Mouse (Mus musculus): ENCODE data around the gene Arhgef39. TPM values are rescaled to one million over a fixed set of nuclear protein-coding genes. Genes with fewer than 3 reads are reported as not detected.

The Arhgef39 gene
- total RNA-seq (2023): 10 to 100 TPM; 31.2 to 32.1 TPM

DNA sequence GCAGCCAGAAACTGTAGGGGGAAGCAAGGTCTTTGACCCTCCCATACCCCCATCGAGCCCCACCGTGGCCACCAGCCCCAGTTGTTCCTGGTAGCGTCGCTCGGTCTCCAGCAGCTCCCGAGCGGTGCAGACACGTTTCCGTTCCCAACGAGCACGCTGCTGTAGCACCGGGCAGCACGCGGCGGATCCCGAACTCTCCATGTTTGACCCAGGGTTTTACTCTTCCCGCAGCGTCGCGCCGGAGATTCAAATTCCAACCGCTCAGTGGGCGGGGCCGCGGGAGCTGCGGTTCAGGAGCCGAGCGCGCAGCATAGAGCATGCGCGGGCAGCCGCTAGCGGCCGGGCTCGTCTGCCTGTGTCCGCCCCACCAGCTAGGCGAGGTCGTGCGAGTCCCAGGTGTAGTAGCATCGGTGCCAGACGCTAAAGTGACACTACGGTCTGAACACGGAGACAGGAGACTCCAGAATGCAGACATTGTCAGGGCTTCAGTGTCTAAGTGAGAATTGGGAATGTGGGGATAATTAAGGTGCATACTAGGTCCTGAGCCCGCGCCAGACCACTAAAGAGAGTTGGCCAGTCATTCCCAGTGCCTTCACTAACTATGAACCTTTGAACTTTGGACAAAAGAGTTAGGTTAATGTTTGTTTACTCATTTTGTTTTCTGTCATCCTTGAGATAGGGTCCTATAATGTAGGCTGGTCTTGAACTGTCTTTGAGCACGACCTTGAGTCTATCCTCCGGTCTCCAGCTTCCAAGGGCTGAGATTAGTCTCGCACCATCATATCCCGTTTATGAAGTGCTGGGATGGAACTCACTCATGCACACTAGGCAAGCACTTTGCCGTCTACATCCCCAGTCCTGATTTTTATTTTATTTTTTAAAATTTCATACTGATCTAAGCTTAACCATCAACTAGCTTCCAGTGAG, at the start of gene Arhgef39:
Gene Arhgef39, minus strand, starts transcription at position 289 of the 927 bp plus-strand sequence.

DNA sequence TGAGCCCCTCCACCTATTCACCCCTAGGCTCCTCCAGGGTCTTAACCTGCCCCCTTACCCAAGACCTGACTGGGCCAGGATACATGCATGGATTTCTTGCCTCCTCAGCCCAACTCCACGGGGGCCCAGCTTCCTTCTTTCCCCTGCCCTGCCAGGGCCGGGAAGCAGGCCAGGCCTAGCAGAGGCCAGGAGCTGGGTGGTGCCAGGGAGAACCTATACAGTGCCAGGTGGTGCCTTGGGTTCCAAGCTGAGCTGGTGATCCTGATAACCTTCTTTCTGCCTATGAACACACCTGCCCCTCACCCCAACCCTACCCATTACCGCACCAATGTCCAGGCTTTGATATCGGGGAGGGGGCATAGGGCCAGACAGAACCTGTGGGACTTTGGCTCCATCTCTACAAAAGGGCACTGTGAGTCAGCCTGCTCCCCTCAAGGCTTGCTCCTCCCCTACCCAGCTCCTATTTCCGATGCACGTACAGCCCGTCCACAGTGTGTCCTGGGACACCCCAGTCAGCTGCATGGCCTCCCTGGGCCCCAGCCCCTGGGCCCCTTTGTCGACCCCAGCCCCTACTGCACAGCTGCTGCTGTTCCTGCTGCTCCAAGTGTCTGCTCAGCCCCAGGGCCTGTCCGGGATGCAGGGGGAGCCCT, 7.2 kb upstream of the Arhgef39 start, which contains the start of gene Car9:
Gene Car9, plus strand, starts transcription at position 431 of the 650 bp plus-strand sequence.

DNA sequence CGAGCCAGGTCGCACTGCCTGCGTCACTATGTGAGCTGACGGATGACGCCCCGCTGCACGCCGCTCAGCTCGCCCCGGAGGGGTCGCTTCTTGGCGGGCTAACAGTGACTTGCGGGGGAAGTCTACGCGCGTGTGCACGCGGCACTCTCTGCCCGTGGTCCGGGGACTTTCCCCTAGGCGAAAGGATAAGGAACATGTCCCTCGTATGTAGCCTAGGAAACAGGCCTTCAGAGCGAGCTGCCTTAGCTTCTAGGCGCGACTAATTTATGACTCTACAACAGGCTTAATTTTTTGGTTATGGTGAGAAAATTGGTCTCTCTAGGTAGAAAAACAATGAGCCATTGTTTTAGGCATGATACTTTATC, 6.7 kb downstream of the Arhgef39 start, which contains the start of gene Ccdc107:
Gene Ccdc107, plus strand, starts transcription at position 80 of the 365 bp plus-strand sequence.

DNA sequence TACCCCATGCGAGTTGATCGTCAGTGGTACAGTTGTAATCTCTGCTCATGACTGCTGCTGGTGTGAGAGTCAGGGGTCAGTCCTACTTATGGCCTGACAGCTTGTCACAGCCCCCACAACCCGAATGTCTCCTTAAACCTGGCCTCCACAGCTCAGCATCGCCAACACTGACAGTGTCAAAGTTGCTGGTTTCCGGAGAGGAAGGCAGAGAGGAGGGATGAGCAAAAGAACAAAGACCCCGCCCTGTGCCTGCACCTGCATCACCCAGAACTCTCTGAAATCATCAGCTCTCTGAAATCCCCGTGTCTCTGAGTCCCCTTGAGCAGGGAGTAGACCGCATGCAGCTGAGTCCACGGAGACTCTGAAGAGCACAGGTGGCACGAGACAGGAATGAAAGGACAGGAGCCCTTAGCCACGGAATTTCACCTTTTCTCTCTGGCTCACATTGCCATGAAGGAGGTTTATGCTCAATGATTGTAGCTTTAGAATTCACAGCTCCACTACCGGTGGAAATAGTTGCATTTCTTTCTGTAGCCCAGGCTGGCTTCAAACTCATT, 15.9 kb downstream of the Arhgef39 start, which contains the start of gene Sit1:
Gene Sit1, minus strand, starts transcription at position 200 of the 557 bp plus-strand sequence.

GRCm38 (mm10) chr4:43454041-43454836, 45.3 kb downstream of the Arhgef39 start, which contains the start of gene Cd72:
TSS of gene Cd72 (minus strand) at chr4:43454628.

Other genes starting within 250 kb of the Arhgef39 start
- gene Atp8b5, start 232.5 kb downstream of the Arhgef39 start, total RNA-seq (2023): under 1 TPM in 1 of 2 experiments, not detected in 1; 0.38 TPM
- gene Rusc2, start 117.7 kb downstream of the Arhgef39 start, total RNA-seq (2023): 1 to 10 TPM; 2.9 to 3.4 TPM
- not detected for gene Fam166b, start 70.6 kb downstream of the Arhgef39 start, total RNA-seq (2023)
- gene Tesk1, start 57.8 kb downstream of the Arhgef39 start, total RNA-seq (2023): 1 to 10 TPM; 5.8 to 8.1 TPM
- 10 to 100 TPM in 1 of 2 experiments, 1 to 10 TPM in 1; 2.2 to 24.5 TPM for gene Cd72, start 45.1 kb downstream of the Arhgef39 start, total RNA-seq (2023)
- gene Sit1, start 16.0 kb downstream of the Arhgef39 start, total RNA-seq (2023): under 1 TPM in 1 of 2 experiments, not detected in 1; 0.31 TPM
- 1 to 10 TPM; 5.1 to 5.2 TPM for gene Ccdc107, start 6.8 kb downstream of the Arhgef39 start, total RNA-seq (2023)
- gene Car9, start 7.3 kb upstream of the Arhgef39 start, total RNA-seq (2023): 1 to 10 TPM; 1.1 to 2.6 TPM
- gene Tpm2, start 24.1 kb upstream of the Arhgef39 start, total RNA-seq (2023): under 1 TPM; 0.60 to 0.68 TPM
- gene Creb3, start 62.6 kb upstream of the Arhgef39 start, total RNA-seq (2023): 10 to 100 TPM; 67.4 to 72.8 TPM
- gene Tln1, start 63.0 kb upstream of the Arhgef39 start, total RNA-seq (2023): 100 to 1,000 TPM; 547 to 593 TPM
- 10 to 100 TPM; 47.1 to 49.4 TPM for gene Rgp1, start 79.0 kb upstream of the Arhgef39 start, total RNA-seq (2023)
- gene Gba2, start 79.2 kb upstream of the Arhgef39 start, total RNA-seq (2023): 10 to 100 TPM; 28.4 to 32.8 TPM
- not detected for gene Msmp, start 84.8 kb upstream of the Arhgef39 start, total RNA-seq (2023)
- under 1 TPM; 0.33 to 0.80 TPM for gene Npr2, start 132.2 kb upstream of the Arhgef39 start, total RNA-seq (2023)
- not detected for gene Spag8, start 153.9 kb upstream of the Arhgef39 start, total RNA-seq (2023)
- 10 to 100 TPM in 1 of 2 experiments, 1 to 10 TPM in 1; 8.7 to 10.2 TPM for gene Hint2, start 156.8 kb upstream of the Arhgef39 start, total RNA-seq (2023)
- gene Tmem8b, start 169.3 kb upstream of the Arhgef39 start, total RNA-seq (2023): under 1 TPM; 0.60 to 0.66 TPM
- gene Fam221b, start 169.4 kb upstream of the Arhgef39 start, total RNA-seq (2023): under 1 TPM in 1 of 2 experiments, not detected in 1; 0.11 TPM
- gene Olfr70, start 201.1 kb upstream of the Arhgef39 start, total RNA-seq (2023): not detected
- gene Olfr71, start 210.6 kb upstream of the Arhgef39 start, total RNA-seq (2023): not detected
- not detected for gene Hrct1, start 227.5 kb upstream of the Arhgef39 start, total RNA-seq (2023)
- gene Spaar, start 230.3 kb upstream of the Arhgef39 start, total RNA-seq (2023): not detected